Comparison of ENCODE assay signal across 12 mouse cellular contexts in genomic region chr17:6960349-6960748, GRCm38 (mm10). TPM values are rescaled to one million over a fixed set of nuclear protein-coding genes. Genes with fewer than 3 reads are reported as not detected.
DNase-seq lines count a peak whose midpoint lies in the region; ATAC-seq and TF ChIP-seq lines count a peak whose summit lies in the region.
"Not testable (repeated sequence)": the region's sequence is repeated elsewhere in the genome, so short reads cannot be mapped to it uniquely, and the experiment has no call there.
"Had no signal": no experiment of that assay in that cellular context is flagged by ENCODE, and none has a peak within 500 bp of the region (broad histone marks: within the 10 kb centered on the region; RNA-seq: fewer than 3 reads in every experiment).

No protein-coding gene starts in this region.

- peak overlapping the region; percentile 36; the same call in 1 of the 2 replicates for H3K4me2 ChIP-seq in CH12.LX (ENCODE audit: insufficient read depth, low read depth, poor library complexity, severe bottlenecking)
- peak overlapping the region; percentile 54 for H3K4me2 ChIP-seq in heart, embryonic 11.5 days
- H3K4me2 ChIP-seq in hindbrain, embryonic 16.5 days (ENCODE audit: low read length): peak overlapping the region; percentile 49
- H3K4me2 ChIP-seq in liver, embryonic 16.5 days (ENCODE audit: low read depth, low read length): peak overlapping the region; percentile 53
- H3K4me2 ChIP-seq in midbrain, embryonic 16.5 days (ENCODE audit: low read length): peak overlapping the region; percentile 48
- H3K4me2 ChIP-seq in stomach, postnatal 0 days (replicated peaks; ENCODE audit: low read depth): peak overlapping the region; percentile 43

- peak overlapping the region; percentile 81 for H3K9ac ChIP-seq in CH12.LX (ENCODE audit: insufficient read depth, low read depth)
- H3K9ac ChIP-seq in heart, embryonic 11.5 days (ENCODE audit: low read depth, low read length): peak overlapping the region; percentile 66; the same call in 1 of the 2 replicates
- H3K9ac ChIP-seq in hindbrain, embryonic 16.5 days (ENCODE audit: low read depth, low read length); stomach, postnatal 0 days (ENCODE audit: low read length): not testable (repeated sequence)
- H3K9ac ChIP-seq in liver, embryonic 16.5 days (ENCODE audit: low read depth, low read length): peak overlapping the region; percentile 47; the same call in 1 of the 2 replicates
- H3K9ac ChIP-seq in midbrain, embryonic 16.5 days (ENCODE audit: low read depth, low read length): peak overlapping the region; percentile 56; the same call in 1 of the 2 replicates

- DNase-seq in CH12.LX (ENCODE audit: extremely low read depth); left cerebral cortex, adult 2 months (ENCODE audit: extremely low spot score in 1 of 2, low spot score in 2 of 2); stomach, postnatal 0 days (ENCODE audit: low spot score): not testable (repeated sequence)

- in situ Hi-C loops in CH12.LX (cut with MboI; ENCODE audit: low pct_ligation_motif_present, low pct_unique_long_range_greater_than_20kb, low sequenced_read_pairs): not testable (repeated sequence)

- H3K9me3 ChIP-seq in CH12.LX (replicated peaks; ENCODE audit: low read length); heart, embryonic 11.5 days (replicated peaks; ENCODE audit: control insufficient read depth, low read length); hindbrain, embryonic 16.5 days (ENCODE audit: control insufficient read depth, low read length); liver, embryonic 16.5 days (replicated peaks; ENCODE audit: control insufficient read depth, low read length); midbrain, embryonic 16.5 days (replicated peaks; ENCODE audit: control insufficient read depth, low read length, poor library complexity, severe bottlenecking); stomach, postnatal 0 days (ENCODE audit: control insufficient read depth, low read length): not testable (repeated sequence)

- not testable (repeated sequence) for H3K79me2 ChIP-seq in CH12.LX (replicated peaks; ENCODE audit: control insufficient read depth, extremely low read depth, insufficient read depth, poor library complexity, severe bottlenecking)

- TF ChIP-seq CTCF in CH12.LX (conservative IDR thresholded peaks at IDR 0.05 in 1 of 2, IDR thresholded peaks at IDR 0.05 in 1 of 2; ENCODE audit: low read depth in 2 of 2, low read length in 2 of 2); embryonic fibroblast, embryonic 13.5 days (IDR thresholded peaks at IDR 0.05; ENCODE audit: borderline replicate concordance, insufficient read depth, low read length); left cerebral cortex, adult 2 months (IDR thresholded peaks at IDR 0.05); stomach, postnatal 0 days (IDR thresholded peaks at IDR 0.05; ENCODE audit: low read depth): not testable (repeated sequence)

- not testable (repeated sequence) for H3K4me1 ChIP-seq in CH12.LX (ENCODE audit: control insufficient read depth in 1 of 2, insufficient read depth in 2 of 2); embryonic fibroblast, embryonic 13.5 days (ENCODE audit: control insufficient read depth, insufficient read depth, low read length); heart, embryonic 11.5 days (ENCODE audit: control insufficient read depth, insufficient read depth, low read length); hindbrain, embryonic 16.5 days (ENCODE audit: control insufficient read depth, insufficient read depth, low read depth, low read length); liver, embryonic 16.5 days (ENCODE audit: control insufficient read depth, low read depth, low read length); midbrain, embryonic 16.5 days (ENCODE audit: control insufficient read depth, insufficient read depth, low read length); stomach, postnatal 0 days (replicated peaks; ENCODE audit: control insufficient read depth, insufficient read depth)

- TF ChIP-seq RAD21 in CH12.LX (IDR thresholded peaks at IDR 0.05; ENCODE audit: low read depth, low read length): not testable (repeated sequence)

- not testable (repeated sequence) for H3K27me3 ChIP-seq in CH12.LX (replicated peaks); heart, embryonic 11.5 days (ENCODE audit: control insufficient read depth, insufficient read depth, low read length); hindbrain, embryonic 16.5 days (replicated peaks; ENCODE audit: control insufficient read depth, insufficient read depth, low read length); liver, embryonic 16.5 days (ENCODE audit: control insufficient read depth, insufficient read depth, low read depth, low read length); midbrain, embryonic 16.5 days (ENCODE audit: control insufficient read depth, insufficient read depth, low read depth, low read length); stomach, postnatal 0 days (ENCODE audit: control insufficient read depth, insufficient read depth, low read length)

- WGBS in heart, embryonic 11.5 days (ENCODE audit: insufficient replicate concordance): under 1% methylated on average over 12 of the region's 12 CpGs
- WGBS in hindbrain, embryonic 16.5 days: 0% methylated on average over 11 of the region's 12 CpGs
- WGBS in liver, embryonic 16.5 days (ENCODE audit: insufficient replicate concordance): under 1% methylated on average over 12 of the region's 12 CpGs
- WGBS in midbrain, embryonic 16.5 days: 0% methylated on average over 11 of the region's 12 CpGs
- WGBS in stomach, postnatal 0 days: 0% methylated on average over 12 of the region's 12 CpGs

- intact Hi-C loops in left cerebral cortex, adult 2 months (cut with DNase I): not testable (repeated sequence)

- TF ChIP-seq EP300 in CH12.LX (IDR thresholded peaks at IDR 0.05; ENCODE audit: low read length); stomach, postnatal 0 days (optimal IDR thresholded peaks at IDR 0.05): not testable (repeated sequence)

- dilution Hi-C loops in CH12.LX (cut with MboI; ENCODE audit: extremely low pct_ligation_motif_present, extremely low pct_unique_long_range_greater_than_20kb, low sequenced_read_pairs): not testable (repeated sequence)

- TF ChIP-seq POLR2A in CH12.LX (IDR thresholded peaks at IDR 0.05; ENCODE audit: low read depth, low read length); embryonic fibroblast, embryonic 13.5 days (IDR thresholded peaks at IDR 0.05; ENCODE audit: low read depth, low read length): not testable (repeated sequence)

- not testable (repeated sequence) for H3K27ac ChIP-seq in CH12.LX (ENCODE audit: insufficient read depth, low read depth); embryonic fibroblast, embryonic 13.5 days (ENCODE audit: insufficient read depth, low read length); heart, embryonic 11.5 days (ENCODE audit: low read depth, low read length); left cerebral cortex, adult 2 months; liver, embryonic 16.5 days (ENCODE audit: low read length); midbrain, embryonic 16.5 days (ENCODE audit: low read length); stomach, postnatal 0 days (replicated peaks)
- peak overlapping the region; percentile 56; the same call in 1 of the 2 replicates for H3K27ac ChIP-seq in hindbrain, embryonic 16.5 days (ENCODE audit: low read depth, low read length)

- not testable (repeated sequence) for ATAC-seq in heart, embryonic 11.5 days (replicated peaks; ENCODE audit: insufficient number of reproducible peaks, low FRiP score, low TSS enrichment); hindbrain, embryonic 16.5 days; liver, embryonic 16.5 days (ENCODE audit: low read depth); midbrain, embryonic 16.5 days; stomach, postnatal 0 days (ENCODE audit: low FRiP score, low TSS enrichment)

- H3K36me3 ChIP-seq in CH12.LX (replicated peaks in 1 of 2; ENCODE audit: control insufficient read depth in 1 of 2, insufficient read depth in 1 of 2, low read length in 1 of 2); heart, embryonic 11.5 days (ENCODE audit: control insufficient read depth, insufficient read depth, low read length); hindbrain, embryonic 16.5 days (ENCODE audit: control insufficient read depth, insufficient read depth, low read length); liver, embryonic 16.5 days (ENCODE audit: control insufficient read depth, insufficient read depth); midbrain, embryonic 16.5 days (ENCODE audit: control insufficient read depth, insufficient read depth, low read length); stomach, postnatal 0 days (ENCODE audit: control insufficient read depth, insufficient read depth, low read length): not testable (repeated sequence)

- peak overlapping the region in 2 of 3 experiments; percentile 56 to 68 for H3K4me3 ChIP-seq in CH12.LX (replicated peaks in 1 of 3; ENCODE audit: low read depth in 2 of 3, low read length in 2 of 3, poor library complexity in 1 of 3)
- H3K4me3 ChIP-seq in embryonic fibroblast, embryonic 13.5 days (ENCODE audit: insufficient read depth, low read length): peak overlapping the region; percentile 53
- H3K4me3 ChIP-seq in heart, embryonic 11.5 days (ENCODE audit: low read depth, low read length): peak overlapping the region; percentile 44
- H3K4me3 ChIP-seq in hindbrain, embryonic 16.5 days (ENCODE audit: low read length): peak overlapping the region; percentile 47
- H3K4me3 ChIP-seq in left cerebral cortex, adult 2 months: peak overlapping the region; percentile 45
- peak overlapping the region; percentile 64 for H3K4me3 ChIP-seq in liver, embryonic 16.5 days (ENCODE audit: low read depth, low read length)
- peak overlapping the region; percentile 46 for H3K4me3 ChIP-seq in midbrain, embryonic 16.5 days (ENCODE audit: low read depth, low read length)
- peak overlapping the region; percentile 48 for H3K4me3 ChIP-seq in stomach, postnatal 0 days (ENCODE audit: low read depth, low read length)

RNA-seq across cellular contexts. Expression of gene Tagap1, which starts 0.6 kb away (rescaled TPM):
- total RNA-seq in CH12.LX (2012; rRNA removed) (15.0 and 16.8 TPM in 2 replicates), CH12.LX (2014; rRNA removed) (20.3 and 22.4 TPM in 2 replicates)
- 17.4 and 21.1 TPM in 2 replicates for polyA plus RNA-seq in CH12.LX (2012; ENCODE audit: insufficient read length, low read depth)
- 16.3 and 18.6 TPM in 2 replicates for polyA plus RNA-seq in embryonic fibroblast, embryonic 13.5 days (2011; ENCODE audit: insufficient read length, low read depth, missing spikeins)
- 33.8 and 33.9 TPM in 2 replicates for polyA plus RNA-seq in heart, embryonic 11.5 days (2014; fragmentation: Nextera tagmentation; extraction: Ambion mirVana)
- polyA plus RNA-seq in hindbrain, embryonic 16.5 days (2015; fragmentation: Nextera tagmentation; extraction: Ambion mirVana): 50.3 and 51.4 TPM in 2 replicates
- 10 to 100 TPM; 28.5 to 31.5 TPM for total RNA-seq in left cerebral cortex, adult 2 months (2021)
- polyA plus RNA-seq in liver, embryonic 16.5 days (2015; fragmentation: Nextera tagmentation; extraction: Ambion mirVana): 11.0 and 12.3 TPM in 2 replicates
- polyA plus RNA-seq in midbrain, embryonic 16.5 days (2015; fragmentation: Nextera tagmentation; extraction: Ambion mirVana): 51.0 and 56.1 TPM in 2 replicates
- polyA plus RNA-seq in stomach, postnatal 0 days (2015; fragmentation: Nextera tagmentation; extraction: Ambion mirVana): 17.5 and 18.7 TPM in 2 replicates

RNA-seq across cellular contexts. Expression of gene Rnaset2b, which starts 10.1 kb away (rescaled TPM):
- total RNA-seq in CH12.LX (2012; rRNA removed) (95.0 and 178 TPM in 2 replicates), CH12.LX (2014; rRNA removed) (124 and 131 TPM in 2 replicates)
- 234 and 241 TPM in 2 replicates for polyA plus RNA-seq in CH12.LX (2012; ENCODE audit: insufficient read length, low read depth)
- 153 and 166 TPM in 2 replicates for polyA plus RNA-seq in embryonic fibroblast, embryonic 13.5 days (2011; ENCODE audit: insufficient read length, low read depth, missing spikeins)
- 225 and 237 TPM in 2 replicates for polyA plus RNA-seq in heart, embryonic 11.5 days (2014; fragmentation: Nextera tagmentation; extraction: Ambion mirVana)
- polyA plus RNA-seq in hindbrain, embryonic 16.5 days (2015; fragmentation: Nextera tagmentation; extraction: Ambion mirVana): 121 and 138 TPM in 2 replicates
- 10 to 100 TPM; 37.9 to 40.2 TPM for total RNA-seq in left cerebral cortex, adult 2 months (2021)
- 121 and 130 TPM in 2 replicates for polyA plus RNA-seq in liver, embryonic 16.5 days (2015; fragmentation: Nextera tagmentation; extraction: Ambion mirVana)
- 66.0 and 76.3 TPM in 2 replicates for polyA plus RNA-seq in midbrain, embryonic 16.5 days (2015; fragmentation: Nextera tagmentation; extraction: Ambion mirVana)
- 240 and 249 TPM in 2 replicates for polyA plus RNA-seq in stomach, postnatal 0 days (2015; fragmentation: Nextera tagmentation; extraction: Ambion mirVana)

RNA-seq across cellular contexts. Expression of gene Rsph3b, which starts 11.9 kb away (rescaled TPM):
- total RNA-seq in CH12.LX (2012; rRNA removed): 8.6 and 12.2 TPM in 2 replicates
- 8.3 and 8.9 TPM in 2 replicates for total RNA-seq in CH12.LX (2014; rRNA removed)
- polyA plus RNA-seq in CH12.LX (2012; ENCODE audit: insufficient read length, low read depth): 19.5 and 19.7 TPM in 2 replicates
- 17.4 and 21.0 TPM in 2 replicates for polyA plus RNA-seq in embryonic fibroblast, embryonic 13.5 days (2011; ENCODE audit: insufficient read length, low read depth, missing spikeins)
- polyA plus RNA-seq in heart, embryonic 11.5 days (2014; fragmentation: Nextera tagmentation; extraction: Ambion mirVana): 60.4 and 64.6 TPM in 2 replicates
- 61.3 and 63.2 TPM in 2 replicates for polyA plus RNA-seq in hindbrain, embryonic 16.5 days (2015; fragmentation: Nextera tagmentation; extraction: Ambion mirVana)
- 10 to 100 TPM; 28.1 to 28.5 TPM for total RNA-seq in left cerebral cortex, adult 2 months (2021)
- 11.1 and 12.0 TPM in 2 replicates for polyA plus RNA-seq in liver, embryonic 16.5 days (2015; fragmentation: Nextera tagmentation; extraction: Ambion mirVana)
- 63.2 and 69.3 TPM in 2 replicates for polyA plus RNA-seq in midbrain, embryonic 16.5 days (2015; fragmentation: Nextera tagmentation; extraction: Ambion mirVana)
- 36.4 and 39.0 TPM in 2 replicates for polyA plus RNA-seq in stomach, postnatal 0 days (2015; fragmentation: Nextera tagmentation; extraction: Ambion mirVana)

RNA-seq across cellular contexts. Expression of gene Gm49721, which starts 18.4 kb away (rescaled TPM):
- 0.13 TPM in 1 of 2 replicates, not detected in the other for total RNA-seq in CH12.LX (2012; rRNA removed)
- total RNA-seq in CH12.LX (2014; rRNA removed): not detected in 2 replicates
- polyA plus RNA-seq in CH12.LX (2012; ENCODE audit: insufficient read length, low read depth): not detected in 2 replicates
- not detected in 2 replicates for polyA plus RNA-seq in embryonic fibroblast, embryonic 13.5 days (2011; ENCODE audit: insufficient read length, low read depth, missing spikeins)
- 0.31 TPM in 1 of 2 replicates, not detected in the other for polyA plus RNA-seq in heart, embryonic 11.5 days (2014; fragmentation: Nextera tagmentation; extraction: Ambion mirVana)
- polyA plus RNA-seq in hindbrain, embryonic 16.5 days (2015; fragmentation: Nextera tagmentation; extraction: Ambion mirVana): 0.35 and 0.62 TPM in 2 replicates
- under 1 TPM in 1 of 2 experiments, not detected in 1; 0.45 TPM for total RNA-seq in left cerebral cortex, adult 2 months (2021)
- polyA plus RNA-seq in liver, embryonic 16.5 days (2015; fragmentation: Nextera tagmentation; extraction: Ambion mirVana): not detected in 2 replicates
- polyA plus RNA-seq in midbrain, embryonic 16.5 days (2015; fragmentation: Nextera tagmentation; extraction: Ambion mirVana): 0.24 and 0.44 TPM in 2 replicates
- 0.17 TPM in 1 of 2 replicates, not detected in the other for polyA plus RNA-seq in stomach, postnatal 0 days (2015; fragmentation: Nextera tagmentation; extraction: Ambion mirVana)
- total RNA-seq: common myeloid progenitor, adult 5-6 weeks; granulocyte monocyte progenitor cell, adult 5-6 weeks; megakaryocyte-erythroid progenitor cell, adult 5-6 weeks had no signal
- polyA plus RNA-seq: small intestine, adult 2 months had no signal
